Mouse (Mus musculus): ENCODE data around the gene Mup1. TPM values are rescaled to one million over a fixed set of nuclear protein-coding genes. Genes with fewer than 3 reads are reported as not detected.

Gene Mup1
- polyA plus RNA-seq (2012; fragmentation: generic; extraction: Trizol) = not detected

DNA sequence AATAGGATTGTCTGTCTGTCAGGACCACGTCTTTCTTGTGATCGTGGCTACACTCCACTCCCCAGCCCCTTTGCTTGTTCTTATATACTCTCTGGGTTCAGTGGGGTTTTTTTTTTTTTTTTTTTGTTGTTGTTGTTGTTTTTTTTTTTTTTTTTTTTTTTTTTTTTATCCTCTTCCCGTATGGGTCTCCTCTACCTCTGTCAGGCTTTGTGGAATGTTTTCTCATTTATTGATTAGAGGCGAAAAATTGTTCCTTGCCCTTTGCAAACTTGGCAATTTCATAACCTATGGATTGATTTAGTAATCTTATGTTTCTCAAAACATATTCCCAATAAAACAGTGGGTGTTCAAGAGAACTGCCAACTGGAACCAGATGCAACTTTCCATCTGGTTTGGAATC lies at the start of gene Mup1:
TSS of gene Mup1 (minus strand) at position 101 of the 400 bp plus-strand sequence.

Other genes with a start within 250 kb of the Mup1 start
- gene Mup9, start 80.0 kb downstream of the Mup1 start, polyA plus RNA-seq (2012; fragmentation: generic; extraction: Trizol) = not detected
- not detected for gene Mup10, start 80.2 kb upstream of the Mup1 start, polyA plus RNA-seq (2012; fragmentation: generic; extraction: Trizol)
- gene Mup11, start 160.5 kb upstream of the Mup1 start, polyA plus RNA-seq (2012; fragmentation: generic; extraction: Trizol) = not detected
- not detected for gene Mup12, start 239.4 kb upstream of the Mup1 start, polyA plus RNA-seq (2012; fragmentation: generic; extraction: Trizol)